Mouse (Mus musculus) brown adipose tissue, adult 24 weeks (tissue): Measurements from ENCODE around the gene Actn4. TPM values are rescaled to one million over a fixed set of nuclear protein-coding genes. Genes with fewer than 3 reads are reported as not detected.

Experiments
- H3K27ac ChIP-seq: fragments of 200-500 bp; replicated peaks from 2 replicates; pipeline ENCODE4 v1.5.1; 2012; ENCODE audit warnings: low read depth, mild to moderate bottlenecking, low read length
- H3K4me1 ChIP-seq: fragments of 200-500 bp; 2 replicates; pipeline ENCODE4 v1.6.1; 2012; ENCODE audit warnings: low read length, mixed read lengths; ENCODE audit not compliant: control insufficient read depth, insufficient read depth, insufficient read length
- H3K4me3 ChIP-seq: fragments of 200-500 bp; 2 replicates; pipeline ENCODE4 v1.5.1; 2012; ENCODE audit warnings: low read depth, mild to moderate bottlenecking, low read length, moderate library complexity; ENCODE audit not compliant: insufficient read depth
- polyA plus RNA-seq: library from polyadenylated mRNA; stranded (reverse); fragments of >200 nt; gene quantifications from 2 replicates; pipeline ENCODE4 v1.2.4, GENCODE M21; 2012; ENCODE audit not compliant: missing spikeins, insufficient read depth, insufficient read length

Actn4 gene
- polyA plus RNA-seq, 1 experiment = 135 TPM

DNA sequence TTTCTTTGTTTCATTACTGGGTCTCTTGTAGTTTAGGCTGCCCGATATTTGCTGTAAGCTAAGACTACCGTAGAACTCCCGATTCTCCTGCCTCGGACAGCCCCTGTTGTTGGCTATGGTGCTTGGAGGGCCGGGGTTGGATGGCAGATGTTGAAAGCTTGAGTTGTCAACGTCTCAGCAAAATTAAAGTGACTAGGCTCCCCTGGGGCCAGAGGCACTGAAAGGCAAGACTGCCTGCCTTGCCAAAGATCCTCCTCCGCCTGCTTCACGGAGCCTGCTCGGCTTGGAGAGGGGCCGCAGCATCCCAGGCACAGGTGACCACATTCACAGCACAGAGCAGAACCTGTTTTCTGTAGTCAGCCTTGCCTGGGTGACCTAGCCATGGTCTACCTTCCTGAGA is 81.6 kb downstream of the Actn4 start:
- no peak overlapping the region for H3K4me3 ChIP-seq
- H3K27ac ChIP-seq = no peak overlapping the region
- peaks cover 4% of the 10 kb centered on the region; the same call in 1 of the 2 replicates for H3K4me1 ChIP-seq

DNA sequence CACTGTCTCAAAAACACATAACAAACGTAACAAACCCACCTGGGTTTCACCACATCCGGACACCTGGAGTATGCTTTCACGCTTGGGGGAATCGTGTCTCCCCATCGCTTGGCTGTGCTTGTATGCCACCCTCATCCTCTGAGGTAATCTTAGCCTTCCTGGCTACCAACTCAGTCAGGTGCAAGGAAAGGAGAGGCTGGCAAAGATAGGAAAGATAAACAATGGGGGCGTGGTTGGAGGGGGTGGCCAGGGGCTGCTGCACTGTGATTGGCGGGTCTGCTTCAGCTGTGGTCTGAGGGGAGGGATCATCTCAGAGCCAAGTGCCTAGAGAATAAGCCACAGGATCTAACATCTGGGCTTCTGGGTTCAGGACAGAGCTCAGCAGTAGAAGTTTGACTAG is 82.5 kb downstream of the Actn4 start:
- Histone ChIP-seq H3K4me3 (no peak overlapping the region), H3K4me1 (peaks cover 4% of the 10 kb centered on the region; the same call in 1 of the 2 replicates), H3K27ac (no peak overlapping the region)

GRCm38 (mm10) chr7:28877856-28878255 is 84.3 kb downstream of the Actn4 start:
- H3K27ac ChIP-seq = no peak overlapping the region

DNA sequence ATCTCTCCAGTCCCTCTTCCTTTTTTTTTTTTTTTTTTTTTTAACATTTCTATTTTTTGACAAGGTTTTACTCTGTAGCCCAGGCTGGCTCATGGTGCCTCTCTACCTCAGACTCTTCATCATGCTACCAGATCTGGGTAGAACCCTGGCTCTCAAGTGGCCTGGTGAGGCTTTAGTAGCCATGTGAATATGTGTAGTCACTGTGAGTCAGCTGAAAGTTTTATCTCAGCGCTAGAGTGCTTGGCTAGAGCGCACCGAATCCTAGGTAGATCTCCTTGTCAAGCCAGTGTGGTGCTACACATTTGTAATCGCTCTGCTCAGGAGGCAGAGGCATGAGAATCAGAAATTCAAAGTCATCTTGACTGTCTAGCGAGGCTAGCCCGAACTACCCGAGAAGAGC is 85.0 kb downstream of the Actn4 start:
- no peak overlapping the region for H3K4me3 ChIP-seq
- peaks cover 2% of the 10 kb centered on the region; the same call in 1 of the 2 replicates for H3K4me1 ChIP-seq
- no peak overlapping the region for H3K27ac ChIP-seq

More at GRCm38 (mm10) chr7:28877856-28878255, 84.3 kb downstream of the Actn4 start:
- no peak overlapping the region for H3K4me3 ChIP-seq
- peaks cover 4% of the 10 kb centered on the region; the same call in 1 of the 2 replicates for H3K4me1 ChIP-seq

DNA sequence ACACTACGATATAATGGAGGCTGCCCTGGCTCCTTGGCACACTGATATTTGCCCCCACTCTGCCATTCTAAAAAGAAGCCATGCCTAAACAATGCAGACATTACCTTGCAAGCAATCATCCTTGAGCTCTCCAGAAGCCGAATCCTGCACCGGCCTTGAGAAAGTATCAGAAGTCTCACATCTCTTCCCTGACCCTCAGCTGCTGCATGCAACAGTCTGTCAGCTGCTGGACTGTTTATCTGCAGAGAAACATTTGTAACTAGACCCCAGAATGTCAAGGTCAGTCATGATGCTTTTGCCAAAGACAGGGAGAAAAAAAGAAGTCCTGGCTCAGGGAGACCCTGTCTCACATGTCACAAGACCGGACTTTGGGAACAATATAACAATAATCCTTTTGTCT is 86.0 kb downstream of the Actn4 start:
- H3K4me3 ChIP-seq = no peak overlapping the region
- no peaks in the 10 kb centered on the region; the same call in 1 of the 2 replicates for H3K4me1 ChIP-seq
- no peak overlapping the region for H3K27ac ChIP-seq

DNA sequence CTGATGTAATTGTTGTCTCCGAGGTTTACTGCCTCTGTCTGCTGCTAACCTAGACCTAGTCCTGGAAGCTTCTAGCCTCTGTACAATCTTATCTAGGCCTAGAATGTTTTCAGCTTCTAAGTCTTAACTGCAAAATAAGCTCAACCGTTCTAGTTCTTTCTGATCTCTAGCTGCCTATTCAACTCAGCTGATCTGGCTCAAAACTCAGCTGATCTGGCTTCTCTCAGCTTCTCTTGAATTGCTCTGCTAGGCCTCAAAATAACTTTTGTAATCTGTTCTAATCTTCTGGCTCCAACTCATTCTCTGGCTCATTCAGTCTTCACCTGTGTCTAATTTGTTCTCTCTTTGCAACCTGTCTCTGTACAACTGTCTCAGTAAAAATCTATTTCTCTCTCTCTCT is 87.6 kb downstream of the Actn4 start:
- H3K27ac ChIP-seq = no peak overlapping the region
- no peaks in the 10 kb centered on the region for H3K4me1 ChIP-seq
- H3K4me3 ChIP-seq = no peak overlapping the region

DNA sequence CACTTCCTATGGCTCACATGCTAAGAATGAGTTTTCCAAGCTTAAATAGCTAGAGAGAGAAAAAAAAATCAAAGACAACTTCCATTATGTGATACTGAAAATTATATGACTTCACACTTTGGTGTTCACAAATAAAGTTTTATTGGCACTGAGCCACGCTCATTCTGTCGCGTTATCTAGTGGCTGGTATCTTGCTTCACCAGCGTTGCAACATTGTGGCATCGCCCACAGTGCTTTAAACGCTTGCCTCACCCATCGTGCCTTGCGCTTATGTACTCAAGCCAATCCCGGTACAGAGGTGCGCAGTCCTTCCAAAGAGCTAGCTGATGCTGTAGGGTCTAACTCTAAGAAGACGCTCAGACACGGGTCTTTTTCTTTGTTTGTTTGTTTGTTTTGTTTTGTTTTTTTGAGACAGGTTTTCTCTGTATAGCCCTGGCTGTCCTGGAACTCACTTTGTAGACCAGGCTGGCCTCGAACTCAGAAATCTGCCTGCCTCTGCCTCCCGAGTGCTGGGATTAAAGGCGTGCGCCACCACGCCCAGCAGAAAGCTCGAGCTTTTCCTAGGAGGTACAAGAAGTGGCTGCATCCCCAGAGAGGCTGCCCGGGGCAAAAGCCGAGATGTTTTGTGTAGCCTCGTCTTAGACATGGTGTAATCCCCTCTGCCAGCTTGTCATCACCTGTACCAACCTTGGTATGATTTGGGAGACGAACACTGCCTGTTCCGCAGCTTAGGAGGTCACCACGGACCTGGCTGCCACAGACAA is 91.1 kb downstream of the Actn4 start:
- Histone ChIP-seq H3K4me1 (peaks cover 6% of the 10 kb centered on the region; the same call in 1 of the 2 replicates), H3K4me3 (no peak overlapping the region), H3K27ac (no peak overlapping the region)

DNA sequence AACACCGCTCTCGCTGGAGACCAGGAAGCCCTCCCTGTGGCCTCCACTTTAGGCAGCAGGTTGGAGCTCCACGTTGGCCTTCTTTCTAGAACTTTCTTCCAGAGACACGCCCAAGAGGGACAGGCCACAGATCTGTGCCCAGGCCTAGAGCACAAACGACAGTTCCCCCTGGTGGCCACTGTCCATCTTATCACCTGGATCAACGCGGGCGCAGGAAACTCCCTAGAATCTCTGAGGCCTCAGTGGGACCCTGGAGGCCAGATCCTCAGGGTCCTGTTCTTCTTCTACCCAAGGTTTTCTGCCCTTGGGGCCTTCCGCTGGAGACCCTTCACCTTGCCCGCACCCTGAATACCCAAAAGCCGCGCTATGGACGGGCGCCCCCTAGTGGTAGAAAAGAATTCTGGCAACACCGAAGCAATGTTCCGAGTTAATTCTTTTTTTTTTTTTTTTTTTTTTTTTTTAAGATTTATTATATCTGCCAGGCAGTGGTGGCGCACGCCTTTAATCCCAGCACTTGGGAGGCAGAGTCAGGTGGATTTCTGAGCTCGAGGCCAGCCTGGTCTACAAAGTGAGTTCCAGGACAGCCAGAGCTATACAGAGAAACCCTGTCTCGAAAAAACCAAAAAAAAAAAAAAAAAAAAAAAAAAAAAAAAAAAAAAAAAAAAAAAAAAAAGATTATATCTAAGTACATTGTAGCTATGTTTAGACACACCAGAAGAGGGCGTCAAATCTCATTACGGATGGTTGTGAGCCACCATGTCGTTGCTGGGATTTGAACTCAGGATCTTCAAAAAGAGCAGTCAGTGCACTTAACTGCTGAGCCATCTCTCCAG is 94.4 kb downstream of the Actn4 start:
- Histone ChIP-seq H3K4me1 (peaks cover 10% of the 10 kb centered on the region), H3K27ac (peak overlapping the region; percentile 83), H3K4me3 (peak overlapping the region; percentile 58)

DNA sequence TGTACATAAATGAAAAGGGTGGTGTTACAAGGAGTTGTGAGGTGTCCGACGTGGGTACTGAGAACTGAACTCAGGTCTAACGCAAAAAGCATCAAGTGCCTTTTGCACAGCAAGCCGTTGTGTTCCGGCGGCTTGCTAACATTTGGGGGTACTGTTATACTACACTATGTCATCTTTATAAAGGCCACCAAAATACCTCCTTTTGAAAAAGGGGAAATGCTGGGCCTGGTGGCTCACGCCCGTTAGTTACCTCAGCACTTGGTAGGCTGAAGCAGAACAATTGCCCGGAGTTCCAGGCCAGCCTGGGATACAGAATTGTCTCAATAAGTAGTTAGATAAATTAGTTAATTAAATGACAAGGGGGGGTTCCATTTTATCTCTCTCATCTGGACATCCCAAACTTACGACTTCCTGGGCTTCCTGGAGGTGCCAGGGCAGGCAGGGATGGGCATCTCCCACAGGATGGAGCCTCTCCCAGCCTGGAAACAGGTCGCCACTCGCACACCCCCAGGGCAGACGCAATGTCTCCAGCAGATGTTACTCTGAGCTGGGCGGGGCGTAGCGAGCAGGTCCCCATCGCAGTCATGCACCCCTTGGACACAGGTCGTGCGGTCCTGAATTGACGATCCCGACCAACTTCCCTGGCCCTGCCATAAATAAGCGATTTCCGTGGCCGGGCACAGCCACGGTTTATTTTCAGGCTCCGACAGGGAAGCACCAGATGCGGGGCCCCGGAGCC is 95.2 kb downstream of the Actn4 start:
- peak overlapping the region; percentile 83 for H3K27ac ChIP-seq
- peaks cover 10% of the 10 kb centered on the region for H3K4me1 ChIP-seq
- H3K4me3 ChIP-seq = no peak overlapping the region

GRCm38 (mm10) chr7:28865481-28866300 is 96.4 kb downstream of the Actn4 start:
- H3K27ac ChIP-seq = peak overlapping the region; percentile 62
- H3K4me1 ChIP-seq = peaks cover 10% of the 10 kb centered on the region
- H3K4me3 ChIP-seq = peak overlapping the region; percentile 51

- Histone ChIP-seq H3K4me1 (peaks cover 10% of the 10 kb centered on the region), H3K4me3 (no peak overlapping the region), H3K27ac (no peak overlapping the region)
Measured at GRCm38 (mm10) chr7:28864288-28864750, 97.8 kb downstream of the Actn4 start.

GRCm38 (mm10) chr7:28863540-28863939 is 98.6 kb downstream of the Actn4 start, which contains the start of gene Lgals7:
TSS of gene Lgals7 (plus strand) at chr7:28863853.
- Histone ChIP-seq H3K27ac (no peak within 1 kb of the TSS), H3K4me3 (no peak within 1 kb of the TSS)

DNA sequence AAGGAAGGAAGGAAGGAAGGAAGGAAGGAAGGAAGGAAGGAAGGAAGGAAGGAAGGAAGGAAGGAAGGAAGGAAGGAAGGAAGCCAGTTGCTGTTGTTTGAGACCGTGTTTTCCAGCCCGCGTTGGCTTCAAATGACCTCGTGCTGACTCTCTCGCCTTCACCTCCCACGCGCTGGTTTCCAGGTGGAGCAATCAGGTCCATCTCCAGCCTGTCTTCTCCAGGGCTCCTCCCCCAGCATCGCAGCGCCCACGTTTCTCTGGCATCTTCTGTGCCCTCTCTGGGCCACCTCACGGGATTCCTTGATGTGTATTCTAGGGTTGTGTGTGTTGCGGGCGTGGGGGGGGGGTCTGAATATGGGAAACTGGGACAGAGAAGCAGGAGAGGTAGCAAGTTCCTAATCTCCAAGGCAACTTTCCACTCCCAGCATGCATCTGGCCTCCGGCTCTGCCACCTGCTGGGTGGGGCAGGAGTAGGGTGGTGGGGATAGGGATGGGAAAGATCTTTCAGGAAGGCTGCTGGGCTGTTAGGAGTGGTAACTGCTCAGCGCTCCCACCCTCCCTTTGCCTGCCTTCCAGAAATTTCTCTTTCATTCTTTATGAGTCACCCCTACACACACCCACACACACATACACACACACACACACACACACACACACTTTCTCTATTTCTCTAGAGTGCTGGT is 99.2 kb downstream of the Actn4 start:
- Histone ChIP-seq H3K4me3 (no peak overlapping the region), H3K27ac (no peak overlapping the region), H3K4me1 (peaks cover 10% of the 10 kb centered on the region)

More at GRCm38 (mm10) chr7:28863540-28863939, 98.6 kb downstream of the Actn4 start, which contains the start of gene Lgals7:
- H3K4me1 ChIP-seq = peaks cover 10% of the 10 kb centered on the region

GRCm38 (mm10) chr7:28860898-28861297 is 101.2 kb downstream of the Actn4 start:
- peaks cover 3% of the 10 kb centered on the region; the same call in 1 of the 2 replicates for H3K4me1 ChIP-seq
- no peak overlapping the region for H3K4me3 ChIP-seq
- no peak overlapping the region for H3K27ac ChIP-seq
